Mouse (Mus musculus): ENCODE results near the gene Fam43b.
A peak's percentile ranks its signal among the peaks of the same experiment; 100 is the strongest.

Fam43b gene

GRCm38 (mm10) chr4:138395087-138395970, 999 bp downstream of the Fam43b start:
- DNase-seq (ENCODE audit: low spot score in 2 of 2) = peak; percentile 72 to 74

GRCm38 (mm10) chr4:138393703-138394102, 2.6 kb downstream of the Fam43b start:
- no peak for DNase-seq (ENCODE audit: low spot score in 2 of 2)

- no peak for DNase-seq (ENCODE audit: low spot score in 2 of 2)
Observed at GRCm38 (mm10) chr4:138383789-138384188, 12.5 kb downstream of the Fam43b start.

GRCm38 (mm10) chr4:138382462-138382861, 13.9 kb downstream of the Fam43b start:
- DNase-seq (ENCODE audit: low spot score in 2 of 2) = no peak

- DNase-seq (ENCODE audit: low spot score in 2 of 2) = no peak
Observed at GRCm38 (mm10) chr4:138380132-138380689, 16.1 kb downstream of the Fam43b start.

- peak; percentile 72 to 75 for DNase-seq (ENCODE audit: low spot score in 2 of 2)
Observed at GRCm38 (mm10) chr4:138379091-138379840, 17.1 kb downstream of the Fam43b start.

- DNase-seq (ENCODE audit: low spot score in 2 of 2) = no peak
Observed at GRCm38 (mm10) chr4:138377526-138377925, 18.8 kb downstream of the Fam43b start.

GRCm38 (mm10) chr4:138375117-138375516, 21.2 kb downstream of the Fam43b start:
- no peak for DNase-seq (ENCODE audit: low spot score in 2 of 2)

- DNase-seq (ENCODE audit: low spot score in 2 of 2) = no peak
Observed at GRCm38 (mm10) chr4:138370996-138371516, 25.3 kb downstream of the Fam43b start.

GRCm38 (mm10) chr4:138368498-138369260, 27.6 kb downstream of the Fam43b start:
- no peak for DNase-seq (ENCODE audit: low spot score in 2 of 2)

GRCm38 (mm10) chr4:138367641-138368497, 28.5 kb downstream of the Fam43b start, which contains the start of gene Cda:
Cda (minus strand) TSS chr4:138367992.
- peak; percentile 47 to 55 for DNase-seq (ENCODE audit: low spot score in 2 of 2)

GRCm38 (mm10) chr4:138366561-138366960, 29.8 kb downstream of the Fam43b start:
- no peak for DNase-seq (ENCODE audit: low spot score in 2 of 2)

GRCm38 (mm10) chr4:138363511-138363910, 32.8 kb downstream of the Fam43b start:
- DNase-seq (ENCODE audit: low spot score in 2 of 2) = no peak

- DNase-seq (ENCODE audit: low spot score in 2 of 2) = no peak
Observed at GRCm38 (mm10) chr4:138362883-138363282, 33.4 kb downstream of the Fam43b start.

- DNase-seq (ENCODE audit: low spot score in 2 of 2) = peak in 1 of 2 experiments; percentile 45
Observed at GRCm38 (mm10) chr4:138361370-138361821, 34.9 kb downstream of the Fam43b start.

GRCm38 (mm10) chr4:138358176-138358575, 38.2 kb downstream of the Fam43b start:
- no peak for DNase-seq (ENCODE audit: low spot score in 2 of 2)

GRCm38 (mm10) chr4:138356551-138356950, 39.8 kb downstream of the Fam43b start:
- DNase-seq (ENCODE audit: low spot score in 2 of 2) = no peak

- DNase-seq (ENCODE audit: low spot score in 2 of 2) = no peak
Observed at GRCm38 (mm10) chr4:138356141-138356540, 40.2 kb downstream of the Fam43b start.

GRCm38 (mm10) chr4:138355496-138355895, 40.8 kb downstream of the Fam43b start:
- no peak for DNase-seq (ENCODE audit: low spot score in 2 of 2)

Data from right cerebral cortex, postnatal 10 days (tissue).